8 mouse cellular contexts compared by ENCODE assay signal in the genomic region with DNA sequence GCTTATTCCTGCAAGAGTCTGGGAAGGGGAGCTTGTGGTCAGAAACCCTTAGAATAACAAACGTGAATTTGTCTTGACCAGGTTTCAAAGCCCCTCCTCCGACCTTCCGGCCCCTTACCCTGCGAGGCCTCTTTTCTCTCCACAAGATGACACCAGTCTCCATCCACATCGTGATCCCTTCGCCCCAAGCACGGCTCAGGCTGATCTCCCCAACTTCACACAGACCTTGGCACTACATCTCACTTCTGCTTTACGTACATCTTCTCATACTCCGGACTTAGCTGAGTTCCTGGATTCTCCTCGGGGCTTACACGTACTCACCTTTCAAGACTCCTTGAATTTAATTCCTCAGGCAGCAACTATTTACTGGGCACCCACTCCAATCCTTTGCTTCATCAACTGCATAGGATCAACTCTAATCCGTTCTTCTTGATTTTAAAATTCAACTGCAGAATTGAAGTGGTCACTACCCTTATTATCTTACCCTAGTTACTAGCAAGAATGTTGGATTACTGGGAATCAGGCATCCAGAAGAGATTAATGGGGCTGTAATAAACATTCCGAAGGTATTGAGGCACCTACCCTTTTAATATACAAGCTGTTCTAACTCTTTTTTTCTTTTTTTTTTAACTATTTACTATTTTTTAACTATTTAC. TPM values are rescaled to one million over a fixed set of nuclear protein-coding genes. Genes with fewer than 3 reads are reported as not detected.
DNase-seq lines count a peak whose midpoint lies in the region; ATAC-seq and TF ChIP-seq lines count a peak whose summit lies in the region.

No protein-coding gene starts in this region.

- H3K27ac ChIP-seq in heart, adult 2 months, result peak overlapping the region; percentile 90
- H3K27ac ChIP-seq in forebrain, embryonic 16.5 days (ENCODE audit: low read length), result peak overlapping the region; percentile 91

- H3K9ac ChIP-seq in heart, adult 2 months (ENCODE audit: low read depth, low read length), result peak overlapping the region; percentile 61
- peak overlapping the region; percentile 94 for H3K9ac ChIP-seq in forebrain, embryonic 16.5 days (replicated peaks; ENCODE audit: low read depth, low read length)

- peak; percentile 6; the same call in 1 of the 2 replicates for ATAC-seq in forebrain, embryonic 16.5 days
- ATAC-seq in megakaryocyte, adult 5-6 weeks (ENCODE audit: poor library complexity, severe bottlenecking), result peak; percentile 26
- no peak for ATAC-seq in cerebellum, adult (ENCODE audit: insufficient number of reproducible peaks, low FRiP score, low TSS enrichment)

- TF ChIP-seq POLR2A in heart, adult 2 months (IDR thresholded peaks at IDR 0.05; ENCODE audit: insufficient read depth, low read depth, low read length), result no peak

- TF ChIP-seq CTCF in heart, adult 2 months (IDR thresholded peaks at IDR 0.05), result no peak
- TF ChIP-seq CTCF in E14TG2a.4 (conservative IDR thresholded peaks at IDR 0.05; ENCODE audit: low read length), result no peak

- peaks cover 11% of the 10 kb centered on the region for H3K4me1 ChIP-seq in heart, adult 2 months (ENCODE audit: control insufficient read depth, insufficient read depth, low read length)
- peaks cover 74% of the 10 kb centered on the region for H3K4me1 ChIP-seq in E14TG2a.4 (replicated peaks; ENCODE audit: low read depth, low read length)
- H3K4me1 ChIP-seq in forebrain, embryonic 16.5 days (replicated peaks; ENCODE audit: control insufficient read depth, insufficient read depth, low read length), result peaks cover 36% of the 10 kb centered on the region

- H3K79me2 ChIP-seq in heart, adult 2 months (replicated peaks; ENCODE audit: control insufficient read depth, insufficient read depth, low read length), result no peaks in the 10 kb centered on the region

- H3K4me2 ChIP-seq in forebrain, embryonic 16.5 days (ENCODE audit: low read length), result peak overlapping the region; percentile 73

- peaks cover 15% of the 10 kb centered on the region; the same call in 1 of the 2 replicates for H3K9me3 ChIP-seq in E14TG2a.4 (ENCODE audit: low read length)
- no peaks in the 10 kb centered on the region for H3K9me3 ChIP-seq in forebrain, embryonic 16.5 days (ENCODE audit: control insufficient read depth, low read length)

- DNase-seq in heart, adult 2 months, result no peak
- DNase-seq in heart, adult 11 months, result no peak
- DNase-seq in urinary bladder, postnatal 25 days (ENCODE audit: low spot score), result no peak
- DNase-seq in adrenal gland, adult 18-20 months (ENCODE audit: low spot score in 2 of 2), result no peak

- H3K4me3 ChIP-seq in heart, adult 2 months, result peak overlapping the region; percentile 84
- H3K4me3 ChIP-seq in E14TG2a.4 (replicated peaks; ENCODE audit: low read length), result peak overlapping the region; percentile 95
- peak overlapping the region; percentile 84 for H3K4me3 ChIP-seq in forebrain, embryonic 16.5 days (replicated peaks; ENCODE audit: low read length)

- intact Hi-C loops in heart, adult 2 months (cut with DNase I), result loop anchor here (1.0 to 10.0 kb wide), 2 partner anchors 9 to 391 kb away; a partner anchor contains a TSS

- H3K27me3 ChIP-seq in heart, adult 2 months (ENCODE audit: control insufficient read depth, insufficient read depth, low read length), result no peaks in the 10 kb centered on the region
- H3K27me3 ChIP-seq in E14TG2a.4 (ENCODE audit: insufficient read depth, low read length), result no peaks in the 10 kb centered on the region
- no peaks in the 10 kb centered on the region for H3K27me3 ChIP-seq in forebrain, embryonic 16.5 days (replicated peaks; ENCODE audit: control insufficient read depth, insufficient read depth, low read length)

- WGBS in heart, adult 2 months, result 9% methylated on average over 13 of the region's 13 CpGs
- WGBS in forebrain, embryonic 16.5 days, result 7% methylated on average over 13 of the region's 13 CpGs

- TF ChIP-seq EP300 in heart, adult 2 months (IDR thresholded peaks at IDR 0.05; ENCODE audit: insufficient read depth, low read depth, low read length), result peak; percentile 4; the same call in 1 of the 2 replicates

- H3K36me3 ChIP-seq in heart, adult 2 months (ENCODE audit: control insufficient read depth, insufficient read depth, low read length), result peaks cover 29% of the 10 kb centered on the region
- peaks cover 37% of the 10 kb centered on the region for H3K36me3 ChIP-seq in E14TG2a.4 (ENCODE audit: insufficient read depth, low read length)
- H3K36me3 ChIP-seq in forebrain, embryonic 16.5 days (ENCODE audit: control insufficient read depth, insufficient read depth), result peaks cover 9% of the 10 kb centered on the region

RNA-seq across cellular contexts. Expression of a gene that starts 9.0 kb away (rescaled TPM):
- 10 to 100 TPM; 41.0 to 42.2 TPM for total RNA-seq in heart, adult 2 months (2021)
- polyA plus RNA-seq in heart, adult 2 months (2012; rRNA removed), result 60.9 and 61.1 TPM in 2 replicates
- polyA plus RNA-seq in forebrain, embryonic 16.5 days (2015; fragmentation: Nextera tagmentation; extraction: Ambion mirVana), result 186 TPM in 2 replicates
- 26.3 and 32.6 TPM in 2 replicates for total RNA-seq in megakaryocyte, adult 5-6 weeks (2015)
- total RNA-seq in megakaryocyte, adult 5-6 weeks (2017), result 31.6 and 34.1 TPM in 2 replicates
- total RNA-seq in adrenal gland, adult 18-20 months (2021), result 100 to 1,000 TPM; 373 to 425 TPM

RNA-seq across cellular contexts. Expression of a gene that starts 21.5 kb away (rescaled TPM):
- 10 to 100 TPM; 18.7 to 19.2 TPM for total RNA-seq in heart, adult 2 months (2021)
- polyA plus RNA-seq in heart, adult 2 months (2012; rRNA removed), result 15.7 and 18.2 TPM in 2 replicates
- polyA plus RNA-seq in forebrain, embryonic 16.5 days (2015; fragmentation: Nextera tagmentation; extraction: Ambion mirVana), result 90.6 and 109 TPM in 2 replicates
- 30.3 and 37.1 TPM in 2 replicates for total RNA-seq in megakaryocyte, adult 5-6 weeks (2015)
- total RNA-seq in megakaryocyte, adult 5-6 weeks (2017), result 38.2 and 38.5 TPM in 2 replicates
- 10 to 100 TPM; 62.4 to 66.2 TPM for total RNA-seq in adrenal gland, adult 18-20 months (2021)

RNA-seq across cellular contexts. Expression of a gene that starts 26.4 kb away (rescaled TPM):
- under 1 TPM in 1 of 2 experiments, not detected in 1; 0.57 TPM for total RNA-seq in heart, adult 2 months (2021)
- 0.62 and 1.3 TPM in 2 replicates for polyA plus RNA-seq in heart, adult 2 months (2012; rRNA removed)
- polyA plus RNA-seq in forebrain, embryonic 16.5 days (2015; fragmentation: Nextera tagmentation; extraction: Ambion mirVana), result 2.5 and 2.8 TPM in 2 replicates
- 0.83 TPM in 1 of 2 replicates, not detected in the other for total RNA-seq in megakaryocyte, adult 5-6 weeks (2015)
- 1.3 TPM in 1 of 2 replicates, not detected in the other for total RNA-seq in megakaryocyte, adult 5-6 weeks (2017)
- total RNA-seq in adrenal gland, adult 18-20 months (2021), result 1 to 10 TPM; 2.0 to 2.3 TPM

RNA-seq across cellular contexts. Expression of a gene that starts 27.1 kb away (rescaled TPM):
- 10 to 100 TPM; 23.8 to 25.3 TPM for total RNA-seq in heart, adult 2 months (2021)
- polyA plus RNA-seq in heart, adult 2 months (2012; rRNA removed), result 33.4 and 49.3 TPM in 2 replicates
- polyA plus RNA-seq in forebrain, embryonic 16.5 days (2015; fragmentation: Nextera tagmentation; extraction: Ambion mirVana), result 129 and 136 TPM in 2 replicates
- total RNA-seq in megakaryocyte, adult 5-6 weeks (2015), result 40.9 and 55.3 TPM in 2 replicates
- 40.8 and 65.6 TPM in 2 replicates for total RNA-seq in megakaryocyte, adult 5-6 weeks (2017)
- 100 to 1,000 TPM in 1 of 2 experiments, 10 to 100 TPM in 1; 78.2 to 103 TPM for total RNA-seq in adrenal gland, adult 18-20 months (2021)

RNA-seq across cellular contexts. Expression of a gene that starts 42.7 kb away (rescaled TPM):
- 10 to 100 TPM; 35.5 to 41.8 TPM for total RNA-seq in heart, adult 2 months (2021)
- polyA plus RNA-seq in heart, adult 2 months (2012; rRNA removed), result 66.5 and 93.2 TPM in 2 replicates
- polyA plus RNA-seq in forebrain, embryonic 16.5 days (2015; fragmentation: Nextera tagmentation; extraction: Ambion mirVana), result 200 and 218 TPM in 2 replicates
- total RNA-seq in megakaryocyte, adult 5-6 weeks (2015), result 257 and 292 TPM in 2 replicates
- total RNA-seq in megakaryocyte, adult 5-6 weeks (2017), result 69.7 and 76.0 TPM in 2 replicates
- total RNA-seq in adrenal gland, adult 18-20 months (2021), result 100 to 1,000 TPM; 127 to 144 TPM

Comparison
In these comparisons a context has a peak if more than half of its experiments do, and no peak if none do; other contexts are left out.
1. RNA of a gene that starts 9.0 kb away (total RNA-seq): 373 to 425 TPM in adrenal gland, adult 18-20 months; 41.0 to 42.2 TPM in heart, adult 2 months and 26.3 to 34.1 TPM in megakaryocyte, adult 5-6 weeks; every median in the first group is over 4 times any median in the second.
2. Peak in every context shown above with its lines, with median percentiles within 50 percentile points of each other: H3K4me3 ChIP-seq.